Mouse (Mus musculus) CD8-positive naive resting alpha-beta T cell, adult 2 months (primary cell): ENCODE measurements around the gene Chmp4b.

Experiments
- DNase-seq, 2 experiments: peaks; one replicate each; pipeline ENCODE4 v3.0.0; 2022; ENCODE audit warnings: low read depth in 2 of 2, low spot score in 2 of 2

The Chmp4b gene

DNA sequence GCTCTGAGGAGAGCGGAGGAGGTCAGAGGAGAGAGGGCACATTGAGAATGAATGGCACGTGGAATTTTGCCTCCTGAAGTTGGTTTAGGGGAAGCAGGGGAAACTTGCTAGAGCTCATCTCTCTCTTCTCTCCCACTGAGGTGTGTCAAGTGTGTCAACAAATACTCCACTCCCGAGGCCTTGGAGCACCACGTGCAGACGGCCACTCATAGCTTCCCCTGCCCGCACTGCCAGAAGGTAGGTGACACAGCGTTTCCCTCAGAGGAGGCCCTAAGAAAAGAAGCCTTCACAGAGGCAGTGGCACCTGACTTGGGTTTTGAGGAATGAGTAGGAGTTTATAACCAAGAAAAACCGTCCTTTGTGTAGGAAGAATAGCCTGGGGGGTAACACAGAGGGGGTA is 10.3 kb upstream of the Chmp4b start:
- DNase-seq: no peak

DNA sequence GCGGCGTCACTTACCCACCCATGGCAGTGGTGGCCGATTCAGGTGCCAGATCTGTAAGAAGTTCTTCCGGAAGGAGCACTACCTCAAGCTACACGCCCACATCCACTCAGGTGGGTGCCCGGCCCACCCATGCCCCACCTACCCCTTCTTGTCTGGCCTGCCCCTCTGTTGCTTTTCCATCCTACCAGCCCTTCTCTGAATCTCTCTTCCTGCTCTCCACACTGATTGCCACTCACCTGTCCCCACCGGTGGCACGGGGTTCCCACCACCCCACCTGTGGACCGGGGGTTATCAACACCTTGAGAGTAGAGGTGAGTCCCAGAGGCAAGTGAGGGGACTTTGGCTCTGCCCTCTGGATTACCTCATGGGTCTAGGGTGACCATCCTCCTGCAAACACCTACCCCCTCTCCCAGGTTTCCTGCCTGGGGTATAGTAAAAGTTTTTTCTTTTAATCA is 9.5 kb upstream of the Chmp4b start:
- DNase-seq: no peak

- no peak for DNase-seq
Measured at GRCm38 (mm10) chr2:154642712-154643385, 8.7 kb upstream of the Chmp4b start.

DNA sequence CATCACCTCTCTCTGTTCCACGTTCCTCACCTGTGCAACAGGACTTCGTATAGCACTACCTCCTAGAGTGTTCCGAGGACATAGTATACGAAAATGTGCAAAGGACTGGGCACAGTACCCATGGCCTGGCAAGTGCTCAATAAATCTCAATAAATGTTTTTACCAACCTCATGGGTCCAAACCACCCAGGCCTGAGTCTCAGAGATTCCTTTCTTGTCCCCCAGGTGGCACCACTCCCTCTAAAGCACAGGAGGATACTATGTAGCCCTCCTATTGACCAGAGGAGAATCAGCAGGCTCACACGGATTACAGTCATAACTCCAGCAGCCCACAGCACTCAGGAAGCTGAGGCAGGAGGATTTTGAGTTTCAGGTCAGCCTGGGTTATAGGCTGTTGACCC is 4.9 kb upstream of the Chmp4b start:
- DNase-seq: peak in 1 of 2 experiments; percentile 27

DNA sequence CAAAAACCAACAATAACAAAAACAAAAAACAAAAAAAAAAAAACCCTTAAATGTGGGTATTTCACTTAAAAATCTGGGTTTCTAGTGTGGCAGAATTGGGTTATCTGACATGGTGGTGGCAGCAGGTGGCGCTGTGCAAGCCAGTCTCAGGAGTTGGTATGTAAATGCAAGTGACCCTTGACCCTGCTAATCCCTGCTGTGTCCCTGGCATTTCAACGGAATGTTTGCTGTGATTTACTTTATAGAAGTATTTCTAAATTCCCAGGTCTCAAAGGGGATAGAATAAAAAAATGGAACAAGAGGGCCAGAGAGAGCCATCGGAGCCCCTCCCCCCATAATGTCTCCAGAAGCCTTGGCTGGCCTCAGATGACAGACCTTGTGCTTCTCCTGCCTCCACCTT is 3.4 kb upstream of the Chmp4b start:
- DNase-seq: peak in 1 of 2 experiments; percentile 26

GRCm38 (mm10) chr2:154650404-154650803 is 1.1 kb upstream of the Chmp4b start:
- DNase-seq: no peak

GRCm38 (mm10) chr2:154654976-154655375 is 3.5 kb downstream of the Chmp4b start:
- DNase-seq: no peak

DNA sequence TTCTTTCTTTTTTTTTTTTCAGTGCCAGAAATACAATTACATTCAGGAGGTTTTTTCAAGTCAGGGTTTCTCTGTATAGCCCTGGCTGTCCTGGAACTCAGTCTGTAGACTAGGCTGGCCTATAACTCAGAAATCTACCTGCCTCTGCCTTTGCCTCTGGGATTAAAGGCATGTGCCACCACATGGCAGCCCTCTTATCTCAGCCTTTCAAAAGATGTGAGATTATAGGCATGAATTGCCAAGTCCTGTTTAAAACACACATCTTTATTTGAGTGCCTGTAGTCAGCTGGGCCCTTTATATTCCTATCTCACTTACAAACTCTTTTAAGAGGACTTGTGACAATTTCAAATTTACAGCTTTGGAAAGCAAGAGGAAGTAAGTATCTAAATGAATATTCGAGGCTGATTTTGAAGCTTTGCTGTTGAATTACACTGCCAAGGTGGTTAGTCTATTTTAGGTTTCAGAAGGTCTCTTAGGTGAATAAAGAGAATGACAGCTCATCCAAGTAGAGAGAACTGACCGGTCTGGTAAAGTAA is 4.4 kb downstream of the Chmp4b start:
- DNase-seq: no peak

GRCm38 (mm10) chr2:154656710-154657485 is 5.4 kb downstream of the Chmp4b start:
- DNase-seq: peak; percentile 95

- peak; percentile 71 to 77 for DNase-seq
Measured at GRCm38 (mm10) chr2:154657486-154658237, 6.2 kb downstream of the Chmp4b start.

DNA sequence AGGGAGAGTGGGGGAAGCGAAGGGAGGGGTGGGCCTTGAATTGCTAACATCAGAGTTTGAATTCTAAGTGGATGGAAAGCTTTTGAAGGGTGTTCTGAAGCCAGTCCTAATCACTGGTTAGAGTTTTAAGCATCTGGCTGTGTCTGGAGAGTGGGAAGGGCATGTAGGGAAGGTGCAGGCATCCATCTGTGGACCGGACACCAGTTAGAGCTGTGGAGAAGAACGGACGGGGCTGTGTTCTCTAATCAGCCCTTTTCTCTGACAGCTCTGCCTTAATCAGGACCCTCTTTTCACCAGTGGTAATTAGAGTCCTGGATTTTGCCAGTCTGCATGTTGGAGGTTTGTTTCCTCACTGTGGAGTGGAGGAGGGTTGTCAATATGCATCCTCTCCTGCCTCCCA is 7.6 kb downstream of the Chmp4b start:
- no peak for DNase-seq

DNA sequence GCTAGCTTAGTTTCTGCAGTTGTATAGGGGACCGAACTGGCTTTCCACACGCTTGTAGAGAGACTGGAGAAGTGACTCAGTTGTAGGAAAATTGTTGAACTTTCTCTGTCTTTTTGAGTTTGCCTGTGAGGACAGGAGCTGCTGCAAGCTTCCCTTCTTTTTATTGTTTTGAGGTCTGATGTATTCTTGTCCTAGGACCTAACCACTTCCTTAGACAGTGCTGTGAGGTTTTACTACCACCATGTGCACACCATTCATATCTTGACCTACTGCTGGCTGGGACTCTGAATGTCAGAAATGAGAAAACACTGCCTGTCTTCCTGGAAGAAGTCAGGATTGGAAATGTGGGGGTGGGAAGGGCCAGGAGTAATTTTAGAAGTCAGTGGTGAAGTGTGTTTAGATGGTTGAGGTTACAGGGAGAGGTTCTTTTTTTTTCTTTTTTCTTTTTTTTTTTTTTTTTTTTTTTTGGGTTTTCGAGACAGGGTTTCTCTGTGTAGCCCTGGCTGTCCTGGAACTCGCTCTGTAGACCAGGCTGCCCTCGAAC is 8.1 kb downstream of the Chmp4b start:
- DNase-seq: peak in 1 of 2 experiments; percentile 30

DNA sequence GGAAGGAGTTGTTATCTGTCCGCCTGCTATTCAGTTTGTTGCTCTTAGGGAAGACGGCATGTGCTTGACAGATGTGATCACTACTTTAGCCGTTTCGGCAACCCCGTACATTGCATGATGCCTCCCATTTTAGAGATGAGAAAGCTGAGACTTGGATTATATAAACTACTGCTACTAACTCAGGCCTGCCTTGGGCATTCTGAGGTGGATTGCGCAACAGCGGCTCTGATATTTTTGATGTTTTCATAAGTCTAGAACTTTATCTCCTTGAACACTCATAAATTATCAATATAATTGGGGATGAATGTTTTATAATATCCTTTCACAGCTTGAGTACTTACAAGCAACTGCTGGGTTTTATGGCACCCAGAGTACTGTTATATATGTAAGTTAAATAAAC is 17.2 kb downstream of the Chmp4b start:
- no peak for DNase-seq

- no peak for DNase-seq
Measured at GRCm38 (mm10) chr2:154670106-154670505, 18.6 kb downstream of the Chmp4b start.

GRCm38 (mm10) chr2:154670741-154671140 is 19.2 kb downstream of the Chmp4b start:
- DNase-seq: no peak

- no peak for DNase-seq
Measured at GRCm38 (mm10) chr2:154674008-154674407, 22.5 kb downstream of the Chmp4b start.

GRCm38 (mm10) chr2:154676653-154677609 is 25.4 kb downstream of the Chmp4b start:
- DNase-seq: peak in 1 of 2 experiments; percentile 14

GRCm38 (mm10) chr2:154677651-154678139 is 26.2 kb downstream of the Chmp4b start:
- no peak for DNase-seq

DNA sequence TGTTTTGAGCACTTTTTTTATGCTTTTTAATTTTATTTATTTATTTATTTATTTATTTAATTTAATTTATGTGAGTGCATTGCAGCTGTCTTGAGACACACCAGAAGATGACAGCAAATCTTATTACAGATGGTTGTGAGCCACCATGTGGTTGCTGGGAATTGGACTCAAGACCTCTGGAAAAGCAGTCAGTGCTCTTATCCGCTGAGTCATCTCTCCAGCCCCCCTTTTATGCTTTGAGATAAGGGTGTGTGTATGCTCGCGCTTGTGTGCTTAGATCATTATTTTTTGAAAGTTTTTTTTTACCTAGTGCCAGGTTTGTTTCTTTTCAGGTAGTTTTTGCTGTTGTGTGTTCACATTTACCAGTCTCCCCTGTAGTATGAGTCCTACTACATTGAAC is 27.5 kb downstream of the Chmp4b start:
- no peak for DNase-seq

GRCm38 (mm10) chr2:154680337-154680736 is 28.8 kb downstream of the Chmp4b start:
- DNase-seq: no peak
